Mouse (Mus musculus) MEL (cell line): ENCODE results near the gene Spata17.

Experiments used
- CTCF ChIP-seq, 3 experiments: IDR thresholded peaks in 2 of 3; conservative IDR thresholded peaks in 1 of 3; 2 replicates each; pipeline ENCODE4 v1.5.1; 2011 to 2012; ENCODE audit warnings: low read length in 3 of 3, low read depth in 2 of 3, mild to moderate bottlenecking in 2 of 3, improper control_type of control experiment in 1 of 3, inconsistent platforms in 1 of 3, mixed read lengths in 1 of 3, moderate library complexity in 1 of 3; ENCODE audit not compliant: control insufficient read depth in 1 of 3, insufficient read depth in 1 of 3, poor library complexity in 1 of 3, severe bottlenecking in 1 of 3
- KAT2A ChIP-seq: conservative IDR thresholded peaks from 2 replicates; pipeline ENCODE4 v1.6.1; 2012; ENCODE audit warnings: low read depth, low read length, improper control_type of control experiment, inconsistent platforms
- POLR2A ChIP-seq, 2 experiments: IDR thresholded peaks; 2 replicates each; pipeline ENCODE4 v1.6.1; 2011 to 2012; ENCODE audit warnings: low read length in 2 of 2, mild to moderate bottlenecking in 2 of 2, control low read depth in 1 of 2, improper control_type of control experiment in 1 of 2, low read depth in 1 of 2, moderate library complexity in 1 of 2; ENCODE audit not compliant: control insufficient read depth in 1 of 2, insufficient read depth in 1 of 2, poor library complexity in 1 of 2
- RAD21 ChIP-seq: IDR thresholded peaks from 2 replicates; pipeline ENCODE4 v1.6.1; 2011; ENCODE audit warnings: mild to moderate bottlenecking, low read depth, low read length, improper control_type of control experiment
- TAL1 ChIP-seq: IDR thresholded peaks from 2 replicates; pipeline ENCODE4 v1.6.1; 2012; ENCODE audit warnings: mild to moderate bottlenecking, inconsistent platforms, low read length, moderate library complexity, mixed read lengths

DNA sequence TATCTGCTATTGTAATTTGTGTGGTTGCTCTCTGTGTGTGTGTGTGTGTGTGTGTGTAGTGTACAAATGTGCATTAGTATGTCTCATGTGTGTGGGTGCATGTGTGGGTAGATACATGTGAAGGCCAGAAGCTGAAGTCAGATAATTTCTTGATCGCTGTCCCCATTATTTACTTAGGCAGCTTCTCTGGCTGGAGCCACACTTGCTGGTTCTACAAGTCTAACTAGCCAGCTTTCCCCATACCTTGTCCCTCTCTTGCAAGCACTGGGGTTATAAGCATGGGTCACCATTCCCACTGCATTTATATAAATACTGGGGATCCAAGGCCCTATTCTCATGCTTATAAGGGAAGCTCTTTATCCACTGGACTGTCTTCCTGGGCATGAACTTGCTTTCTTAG, 39.3 kb downstream of the Spata17 start:
- TF ChIP-seq CTCF (IDR thresholded peaks at IDR 0.05 in 2 of 3, conservative IDR thresholded peaks at IDR 0.05 in 1 of 3; ENCODE audit: control insufficient read depth in 1 of 3, insufficient read depth in 1 of 3, low read depth in 2 of 3, low read length in 3 of 3, poor library complexity in 1 of 3, severe bottlenecking in 1 of 3) (no peak), KAT2A (no peak), POLR2A (IDR thresholded peaks at IDR 0.05; ENCODE audit: control insufficient read depth in 1 of 2, insufficient read depth in 1 of 2, low read depth in 1 of 2, low read length in 2 of 2, poor library complexity in 1 of 2) (no peak), TAL1 (no peak), RAD21 (no peak)
